Mouse (Mus musculus): ENCODE measurements around the gene Sap30. TPM values are rescaled to one million over a fixed set of nuclear protein-coding genes. Genes with fewer than 3 reads are reported as not detected.

Sap30 gene
- 12.2 and 17.9 TPM in 2 replicates for polyA plus RNA-seq (2012; rRNA removed)

GRCm38 (mm10) chr8:57487441-57488155 is at the start of gene Sap30:
TSS of gene Sap30 (minus strand) at chr8:57487860.
- H3K27ac ChIP-seq (ENCODE audit: insufficient read depth, low read depth, low read length): peak within 1 kb of the TSS; percentile 86
- H3K4me1 ChIP-seq (ENCODE audit: control insufficient read depth, insufficient read depth, insufficient read length, low read length): peaks cover 6% of the 10 kb centered on the region; the same call in 1 of the 2 replicates
- TF ChIP-seq POLR2A (IDR thresholded peaks at IDR 0.05; ENCODE audit: low read depth, low read length) (no peak), CTCF (IDR thresholded peaks at IDR 0.05; ENCODE audit: extremely low read depth, insufficient read length, insufficient replicate concordance, low read depth, low read length) (no peak)
- under 1% methylated on average over 66 of the region's 66 CpGs for whole genome bisulfite sequencing
- H3K4me3 ChIP-seq (ENCODE audit: low read depth, low read length): peak within 1 kb of the TSS; percentile 87
- H3K36me3 ChIP-seq (ENCODE audit: control insufficient read depth, insufficient read depth, low read length): peaks cover 3% of the 10 kb centered on the region; the same call in 1 of the 2 replicates
- H3K27me3 ChIP-seq (ENCODE audit: control insufficient read depth, insufficient read depth, low read length): no peaks in the 10 kb centered on the region

GRCm38 (mm10) chr8:57536167-57536566 is 48.5 kb upstream of the Sap30 start:
- TF ChIP-seq POLR2A (IDR thresholded peaks at IDR 0.05; ENCODE audit: low read depth, low read length) (no peak), CTCF (IDR thresholded peaks at IDR 0.05; ENCODE audit: extremely low read depth, insufficient read length, insufficient replicate concordance, low read depth, low read length) (no peak)

GRCm38 (mm10) chr8:57534495-57534894 is 46.8 kb upstream of the Sap30 start:
- Histone ChIP-seq H3K4me3 (ENCODE audit: low read depth, low read length) (no peak overlapping the region), H3K27me3 (ENCODE audit: control insufficient read depth, insufficient read depth, low read length) (no peaks in the 10 kb centered on the region), H3K36me3 (ENCODE audit: control insufficient read depth, insufficient read depth, low read length) (peaks cover 27% of the 10 kb centered on the region), H3K4me1 (ENCODE audit: control insufficient read depth, insufficient read depth, insufficient read length, low read length) (peaks cover 2% of the 10 kb centered on the region; the same call in 1 of the 2 replicates), H3K27ac (ENCODE audit: insufficient read depth, low read depth, low read length) (no peak overlapping the region)
- TF ChIP-seq CTCF (IDR thresholded peaks at IDR 0.05; ENCODE audit: extremely low read depth, insufficient read length, insufficient replicate concordance, low read depth, low read length) (no peak), POLR2A (IDR thresholded peaks at IDR 0.05; ENCODE audit: low read depth, low read length) (no peak)
- 78% methylated on average over 4 of the region's 4 CpGs for WGBS

More at GRCm38 (mm10) chr8:57536167-57536566, 48.5 kb upstream of the Sap30 start:
- peaks cover 2% of the 10 kb centered on the region; the same call in 1 of the 2 replicates for H3K4me1 ChIP-seq (ENCODE audit: control insufficient read depth, insufficient read depth, insufficient read length, low read length)
- H3K36me3 ChIP-seq (ENCODE audit: control insufficient read depth, insufficient read depth, low read length): peaks cover 25% of the 10 kb centered on the region
- WGBS: 92% methylated on average over 6 of the region's 6 CpGs
- H3K27ac ChIP-seq (ENCODE audit: insufficient read depth, low read depth, low read length): no peak overlapping the region
- H3K27me3 ChIP-seq (ENCODE audit: control insufficient read depth, insufficient read depth, low read length): no peaks in the 10 kb centered on the region
- no peak overlapping the region for H3K4me3 ChIP-seq (ENCODE audit: low read depth, low read length)

- Histone ChIP-seq H3K4me3 (ENCODE audit: low read depth, low read length) (no peak overlapping the region), H3K4me1 (ENCODE audit: control insufficient read depth, insufficient read depth, insufficient read length, low read length) (no peaks in the 10 kb centered on the region), H3K27me3 (ENCODE audit: control insufficient read depth, insufficient read depth, low read length) (no peaks in the 10 kb centered on the region), H3K27ac (ENCODE audit: insufficient read depth, low read depth, low read length) (no peak overlapping the region), H3K36me3 (ENCODE audit: control insufficient read depth, insufficient read depth, low read length) (peaks cover 27% of the 10 kb centered on the region)
- TF ChIP-seq CTCF (IDR thresholded peaks at IDR 0.05; ENCODE audit: extremely low read depth, insufficient read length, insufficient replicate concordance, low read depth, low read length) (no peak), POLR2A (IDR thresholded peaks at IDR 0.05; ENCODE audit: low read depth, low read length) (no peak)
- 91% methylated on average over 4 of the region's 4 CpGs for WGBS
Measured at GRCm38 (mm10) chr8:57533106-57533505, 45.4 kb upstream of the Sap30 start.

GRCm38 (mm10) chr8:57532223-57532622 is 44.6 kb upstream of the Sap30 start:
- Histone ChIP-seq H3K4me3 (ENCODE audit: low read depth, low read length) (no peak overlapping the region), H3K36me3 (ENCODE audit: control insufficient read depth, insufficient read depth, low read length) (peaks cover 26% of the 10 kb centered on the region), H3K4me1 (ENCODE audit: control insufficient read depth, insufficient read depth, insufficient read length, low read length) (no peaks in the 10 kb centered on the region), H3K27ac (ENCODE audit: insufficient read depth, low read depth, low read length) (no peak overlapping the region), H3K27me3 (ENCODE audit: control insufficient read depth, insufficient read depth, low read length) (no peaks in the 10 kb centered on the region)
- WGBS: 66% methylated on average over 2 of the region's 2 CpGs
- peak; percentile 8; the same call in 1 of the 2 replicates for TF ChIP-seq CTCF (IDR thresholded peaks at IDR 0.05; ENCODE audit: extremely low read depth, insufficient read length, insufficient replicate concordance, low read depth, low read length)
- TF ChIP-seq POLR2A (IDR thresholded peaks at IDR 0.05; ENCODE audit: low read depth, low read length): no peak

DNA sequence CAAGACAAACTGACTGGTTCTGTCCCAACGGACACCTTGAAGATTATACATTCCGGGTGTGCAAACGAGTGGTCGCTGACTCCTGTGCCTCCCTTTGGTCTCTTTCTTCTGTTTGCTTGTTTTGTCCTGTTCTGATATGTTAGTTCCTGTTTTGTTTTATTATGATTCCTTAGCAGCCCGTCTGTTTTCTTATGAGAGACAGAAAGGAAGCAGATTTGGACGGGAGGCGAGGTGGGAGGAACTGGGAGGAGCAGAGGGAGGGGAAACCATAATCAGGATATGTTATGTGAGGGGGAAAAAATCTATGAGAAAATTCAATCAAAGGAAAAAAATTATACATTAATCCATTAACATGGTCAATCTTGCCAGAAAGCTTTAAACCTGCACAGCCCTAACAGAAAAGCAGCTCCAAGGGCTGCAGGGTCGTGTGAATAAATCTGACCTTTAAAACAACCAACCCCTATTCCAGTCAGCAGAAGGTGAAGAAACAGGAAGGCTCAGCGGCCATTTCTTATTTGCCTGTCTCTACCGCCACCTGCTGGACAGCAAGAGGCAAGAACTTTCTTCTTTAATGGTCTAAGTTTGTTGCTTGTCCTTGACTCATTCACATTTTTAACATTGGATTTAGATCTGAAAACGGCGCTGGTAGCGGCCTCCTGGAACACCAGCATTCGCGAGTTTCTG is 43.1 kb upstream of the Sap30 start:
- no peak for TF ChIP-seq POLR2A (IDR thresholded peaks at IDR 0.05; ENCODE audit: low read depth, low read length)
- peak; percentile 77; the same call in 1 of the 2 replicates for TF ChIP-seq CTCF (IDR thresholded peaks at IDR 0.05; ENCODE audit: extremely low read depth, insufficient read length, insufficient replicate concordance, low read depth, low read length)
- WGBS: 18% methylated on average over 15 of the region's 15 CpGs
- Histone ChIP-seq H3K27me3 (ENCODE audit: control insufficient read depth, insufficient read depth, low read length) (no peaks in the 10 kb centered on the region), H3K36me3 (ENCODE audit: control insufficient read depth, insufficient read depth, low read length) (peaks cover 17% of the 10 kb centered on the region), H3K27ac (ENCODE audit: insufficient read depth, low read depth, low read length) (no peak overlapping the region), H3K4me1 (ENCODE audit: control insufficient read depth, insufficient read depth, insufficient read length, low read length) (no peaks in the 10 kb centered on the region), H3K4me3 (ENCODE audit: low read depth, low read length) (no peak overlapping the region)

DNA sequence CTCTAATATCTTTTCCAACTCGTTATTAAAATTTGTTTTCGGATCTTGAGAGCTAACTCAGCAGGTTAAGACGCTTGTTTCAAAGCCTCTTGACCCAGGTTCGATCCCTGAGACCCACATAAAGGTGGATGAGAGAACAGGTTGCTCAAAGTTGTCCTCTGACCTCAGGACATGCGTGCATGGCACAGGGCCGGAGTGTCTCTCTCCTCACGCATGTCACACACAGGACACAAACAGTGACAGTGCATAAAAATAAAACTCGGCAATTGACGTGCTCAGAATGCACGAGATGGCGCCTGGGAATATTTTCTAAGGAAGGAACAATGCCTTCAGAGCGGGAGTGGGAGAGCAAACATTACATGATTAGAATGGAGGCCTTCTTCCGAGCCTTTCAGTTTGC is 42.6 kb upstream of the Sap30 start:
- H3K4me3 ChIP-seq (ENCODE audit: low read depth, low read length): no peak overlapping the region
- H3K27ac ChIP-seq (ENCODE audit: insufficient read depth, low read depth, low read length): no peak overlapping the region
- WGBS: 87% methylated on average over 13 of the region's 13 CpGs

More for the DNA sequence above, 42.6 kb upstream of the Sap30 start:
- no peaks in the 10 kb centered on the region for H3K4me1 ChIP-seq (ENCODE audit: control insufficient read depth, insufficient read depth, insufficient read length, low read length)
- TF ChIP-seq CTCF (IDR thresholded peaks at IDR 0.05; ENCODE audit: extremely low read depth, insufficient read length, insufficient replicate concordance, low read depth, low read length) (no peak), POLR2A (IDR thresholded peaks at IDR 0.05; ENCODE audit: low read depth, low read length) (no peak)
- H3K27me3 ChIP-seq (ENCODE audit: control insufficient read depth, insufficient read depth, low read length): no peaks in the 10 kb centered on the region
- H3K36me3 ChIP-seq (ENCODE audit: control insufficient read depth, insufficient read depth, low read length): peaks cover 16% of the 10 kb centered on the region; the same call in 1 of the 2 replicates
